Mouse (Mus musculus): ENCODE data around the gene Ndnf. TPM values are rescaled to one million over a fixed set of nuclear protein-coding genes. Genes with fewer than 3 reads are reported as not detected.

Gene Ndnf
- polyA plus RNA-seq (2016; fragmentation: Nextera tagmentation; extraction: Ambion mirVana), result 4.7 and 5.9 TPM in 2 replicates

DNA sequence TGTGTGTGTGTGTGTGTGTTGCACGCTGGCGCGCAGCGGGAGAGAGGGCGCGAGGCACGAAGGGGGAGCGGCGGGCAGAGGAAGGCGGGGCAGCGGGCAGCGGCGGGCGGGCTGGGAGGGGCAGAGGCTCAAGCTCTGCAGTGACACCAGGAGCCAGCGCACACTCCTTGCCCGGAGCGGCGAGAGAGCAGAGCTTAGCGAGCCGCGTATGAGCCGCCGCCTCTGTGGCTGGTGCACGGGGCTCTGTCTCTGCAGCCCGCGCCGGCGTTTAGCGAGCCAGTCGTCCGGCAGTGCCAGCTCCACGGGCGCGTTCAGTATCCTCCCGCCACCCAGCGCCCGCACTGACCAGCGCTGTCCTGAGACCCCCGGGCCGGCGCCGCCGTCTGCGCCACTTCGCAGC is at the start of gene Ndnf:
Ndnf (plus strand) TSS at position 140 of the 400 bp plus-strand sequence.
- peak; percentile 94 for ATAC-seq (ENCODE audit: low FRiP score)
- Histone ChIP-seq H3K9me3 (no peaks in the 10 kb centered on the region), H3K4me3 (replicated peaks) (peak within 1 kb of the TSS; percentile 63), H3K27me3 (peaks cover 6% of the 10 kb centered on the region; the same call in 1 of the 2 replicates), H3K4me2 (peak within 1 kb of the TSS; percentile 91), H3K9ac (peak within 1 kb of the TSS; percentile 68), H3K36me3 (replicated peaks) (no peaks in the 10 kb centered on the region), H3K4me1 (peaks cover 17% of the 10 kb centered on the region), H3K27ac (peak within 1 kb of the TSS; percentile 63; the same call in 1 of the 2 replicates)
- WGBS, result 0% methylated on average over 22 of the region's 45 CpGs

DNA sequence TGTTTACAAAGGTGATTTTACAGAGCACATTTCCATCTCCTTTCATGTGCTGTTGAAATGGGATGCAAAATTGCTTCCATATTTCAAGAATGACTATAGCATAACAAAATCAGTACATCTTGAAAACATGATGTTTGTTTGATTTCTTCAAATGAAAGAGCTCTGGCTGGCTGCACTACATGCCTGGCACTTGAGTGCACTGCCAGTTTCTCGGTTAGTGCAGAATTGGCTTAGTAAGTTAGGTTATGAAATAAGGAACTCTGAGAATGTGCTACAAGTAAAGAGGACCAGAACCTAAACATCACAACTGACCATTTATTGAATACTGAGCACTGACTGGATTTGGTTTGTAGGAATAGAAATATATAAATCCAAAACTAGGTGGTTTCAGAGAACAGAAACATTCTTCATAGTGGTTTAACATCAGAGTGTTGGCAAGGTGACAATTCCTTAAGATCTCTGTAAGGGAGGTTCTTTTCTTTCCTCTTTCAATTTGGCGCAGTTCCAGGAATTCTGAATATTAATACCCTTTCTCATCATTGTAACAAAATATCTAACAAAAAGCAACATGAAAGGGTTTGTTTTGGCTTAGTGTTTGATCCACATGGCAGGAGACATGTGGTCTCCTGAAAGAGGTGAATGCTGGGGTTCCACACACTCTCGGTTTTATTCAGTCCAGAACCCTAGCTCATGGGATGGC is 48.2 kb upstream of the Ndnf start:
- no peak for ATAC-seq (ENCODE audit: low FRiP score)
- no peaks in the 10 kb centered on the region for H3K4me1 ChIP-seq
- no peak overlapping the region for H3K27ac ChIP-seq
- no peak overlapping the region for H3K4me3 ChIP-seq (replicated peaks)
- no peak overlapping the region for H3K9ac ChIP-seq
- H3K27me3 ChIP-seq, result no peaks in the 10 kb centered on the region
- no peak overlapping the region for H3K4me2 ChIP-seq
- H3K36me3 ChIP-seq (replicated peaks), result no peaks in the 10 kb centered on the region
- WGBS, result 82% methylated on average over 3 of the region's 3 CpGs
- no peaks in the 10 kb centered on the region for H3K9me3 ChIP-seq

DNA sequence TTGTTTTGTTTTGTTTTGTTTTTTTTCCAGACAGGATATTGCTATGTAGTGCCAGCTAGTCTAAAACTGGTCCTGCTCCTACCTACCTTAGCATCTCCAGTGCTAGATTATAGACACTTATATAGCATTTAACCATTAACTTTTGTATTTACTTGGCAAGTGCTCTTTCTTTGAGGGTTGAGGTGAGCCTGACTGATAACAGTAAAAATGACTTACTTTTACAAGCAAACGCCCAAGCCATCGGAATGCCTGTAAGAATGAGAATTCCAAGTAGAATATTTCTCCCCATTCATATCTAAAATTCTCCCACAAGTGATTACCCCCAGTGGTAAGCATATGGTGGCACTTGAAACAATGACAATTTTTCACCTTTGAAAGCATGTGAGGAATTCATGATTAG is 40.8 kb upstream of the Ndnf start:
- Histone ChIP-seq H3K27ac (no peak overlapping the region), H3K4me1 (no peaks in the 10 kb centered on the region), H3K36me3 (replicated peaks) (no peaks in the 10 kb centered on the region), H3K9ac (no peak overlapping the region), H3K4me3 (replicated peaks) (no peak overlapping the region), H3K9me3 (no peaks in the 10 kb centered on the region), H3K27me3 (no peaks in the 10 kb centered on the region), H3K4me2 (no peak overlapping the region)
- no peak for ATAC-seq (ENCODE audit: low FRiP score)
- 88% methylated on average over 2 of the region's 2 CpGs for WGBS

DNA sequence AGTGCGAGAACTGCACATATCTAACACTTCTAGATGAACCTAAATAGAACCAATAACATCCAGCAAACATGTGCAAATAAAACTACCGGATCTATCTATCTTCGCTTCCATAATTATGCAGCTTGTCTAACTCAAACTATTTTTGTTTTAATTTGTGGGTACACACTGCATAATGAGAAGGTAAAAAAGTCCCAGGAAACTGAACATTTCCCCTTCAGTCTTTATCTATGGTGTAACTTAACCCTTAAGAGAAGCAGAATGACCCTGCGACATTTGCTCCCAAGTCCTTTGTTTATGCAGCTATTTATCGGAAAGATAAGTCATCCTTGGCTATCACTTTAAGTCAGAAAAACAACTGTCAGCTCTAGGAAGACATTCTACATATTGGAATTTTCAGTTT is 39.2 kb upstream of the Ndnf start:
- H3K9me3 ChIP-seq, result no peaks in the 10 kb centered on the region
- ATAC-seq (ENCODE audit: low FRiP score), result no peak
- H3K4me3 ChIP-seq (replicated peaks), result no peak overlapping the region
- H3K4me2 ChIP-seq, result no peak overlapping the region
- no peak overlapping the region for H3K27ac ChIP-seq
- no peaks in the 10 kb centered on the region for H3K27me3 ChIP-seq
- H3K4me1 ChIP-seq, result no peaks in the 10 kb centered on the region
- H3K36me3 ChIP-seq (replicated peaks), result no peaks in the 10 kb centered on the region
- WGBS, result 90% methylated on average over 5 of the region's 5 CpGs
- H3K9ac ChIP-seq, result no peak overlapping the region

- 0 out of 2 replicates have a peak, but pooled peaks cover 3% of the 10 kb centered on the region for H3K9me3 ChIP-seq
- no peak for ATAC-seq (ENCODE audit: low FRiP score)
- H3K27me3 ChIP-seq, result no peaks in the 10 kb centered on the region
- no peaks in the 10 kb centered on the region; the same call in 1 of the 2 replicates for H3K4me1 ChIP-seq
- H3K27ac ChIP-seq, result no peak overlapping the region
- H3K4me3 ChIP-seq (replicated peaks), result no peak overlapping the region
- H3K36me3 ChIP-seq (replicated peaks), result no peaks in the 10 kb centered on the region
- no peak overlapping the region for H3K4me2 ChIP-seq
- no peak overlapping the region for H3K9ac ChIP-seq
Measured at GRCm38 (mm10) chr6:65642431-65642830, 29.0 kb upstream of the Ndnf start.

- Histone ChIP-seq H3K27me3 (no peaks in the 10 kb centered on the region), H3K9me3 (0 out of 2 replicates have a peak, but pooled peaks cover 3% of the 10 kb centered on the region), H3K4me3 (replicated peaks) (no peak overlapping the region), H3K9ac (no peak overlapping the region), H3K4me1 (no peaks in the 10 kb centered on the region; the same call in 1 of the 2 replicates), H3K4me2 (no peak overlapping the region), H3K27ac (peak overlapping the region; percentile 51), H3K36me3 (replicated peaks) (no peaks in the 10 kb centered on the region)
- WGBS, result 7% methylated on average over 4 of the region's 4 CpGs
- peak; percentile 72; the same call in 1 of the 2 replicates for ATAC-seq (ENCODE audit: low FRiP score)
Measured at GRCm38 (mm10) chr6:65644110-65644509, 27.3 kb upstream of the Ndnf start.

DNA sequence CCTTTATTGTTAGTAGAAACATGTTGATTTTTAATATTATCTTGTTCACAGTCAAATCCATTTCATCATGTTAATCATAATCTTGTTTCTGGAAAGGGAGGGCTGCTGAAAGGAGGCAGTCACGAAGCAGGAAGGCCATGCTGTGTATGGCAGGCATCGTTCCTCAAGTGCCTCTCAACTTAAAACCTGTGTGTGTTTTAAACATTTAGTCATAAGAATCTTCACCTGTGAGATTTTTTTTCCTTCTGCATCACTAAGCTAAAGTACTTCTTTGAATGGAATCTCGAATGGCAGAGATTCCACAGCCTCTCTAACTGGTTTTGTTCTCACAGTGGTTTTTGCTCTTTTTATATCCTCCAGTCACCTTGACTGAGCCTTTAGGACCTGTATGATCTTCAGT is 25.0 kb upstream of the Ndnf start:
- Histone ChIP-seq H3K4me2 (no peak overlapping the region), H3K9ac (no peak overlapping the region), H3K27me3 (no peaks in the 10 kb centered on the region), H3K27ac (no peak overlapping the region), H3K9me3 (no peaks in the 10 kb centered on the region), H3K4me1 (no peaks in the 10 kb centered on the region; the same call in 1 of the 2 replicates), H3K4me3 (replicated peaks) (no peak overlapping the region), H3K36me3 (replicated peaks) (no peaks in the 10 kb centered on the region)
- 70% methylated on average over 3 of the region's 3 CpGs for WGBS
- ATAC-seq (ENCODE audit: low FRiP score), result no peak

DNA sequence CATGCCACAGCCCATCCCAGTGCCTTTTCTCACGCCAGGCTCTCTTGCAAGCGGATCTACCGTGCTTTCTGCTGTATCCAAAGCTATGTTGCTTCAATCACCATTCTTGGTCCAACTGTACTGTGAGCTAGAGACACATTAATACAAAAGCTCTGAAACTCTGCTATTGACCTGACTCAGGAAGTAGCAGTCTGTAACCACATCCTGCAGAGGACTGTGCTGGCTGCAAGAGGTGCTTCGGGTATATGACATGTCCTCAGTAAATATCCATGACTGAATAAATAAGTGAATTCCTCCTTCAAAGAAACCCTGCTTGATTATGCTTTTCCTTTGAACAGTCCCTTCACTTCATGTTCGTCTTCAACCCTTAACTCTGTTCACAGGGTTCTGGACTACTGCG is 23.7 kb upstream of the Ndnf start:
- ATAC-seq (ENCODE audit: low FRiP score), result no peak
- Histone ChIP-seq H3K36me3 (replicated peaks) (no peaks in the 10 kb centered on the region), H3K9ac (no peak overlapping the region), H3K9me3 (no peaks in the 10 kb centered on the region), H3K4me3 (replicated peaks) (no peak overlapping the region), H3K27ac (no peak overlapping the region), H3K4me2 (no peak overlapping the region), H3K4me1 (no peaks in the 10 kb centered on the region; the same call in 1 of the 2 replicates), H3K27me3 (no peaks in the 10 kb centered on the region)
- WGBS, result 89% methylated on average over 6 of the region's 6 CpGs

- H3K4me1 ChIP-seq, result no peaks in the 10 kb centered on the region
- 45% methylated on average over 4 of the region's 4 CpGs for WGBS
- peak; percentile 20; the same call in 1 of the 2 replicates for ATAC-seq (ENCODE audit: low FRiP score)
Measured at GRCm38 (mm10) chr6:65651376-65651775, 20.0 kb upstream of the Ndnf start.

GRCm38 (mm10) chr6:65661272-65661671 is 10.1 kb upstream of the Ndnf start:
- no peak overlapping the region for H3K4me3 ChIP-seq (replicated peaks)
- no peak for ATAC-seq (ENCODE audit: low FRiP score)
- no peak overlapping the region for H3K9ac ChIP-seq
- H3K4me1 ChIP-seq, result peaks cover 2% of the 10 kb centered on the region; the same call in 1 of the 2 replicates
- no peaks in the 10 kb centered on the region for H3K9me3 ChIP-seq
- no peaks in the 10 kb centered on the region for H3K27me3 ChIP-seq
- H3K27ac ChIP-seq, result no peak overlapping the region
- H3K4me2 ChIP-seq, result no peak overlapping the region
- WGBS, result 89% methylated on average over 4 of the region's 4 CpGs
- H3K36me3 ChIP-seq (replicated peaks), result no peaks in the 10 kb centered on the region

More at GRCm38 (mm10) chr6:65651376-65651775, 20.0 kb upstream of the Ndnf start:
- Histone ChIP-seq H3K4me2 (no peak overlapping the region), H3K4me3 (replicated peaks) (no peak overlapping the region), H3K9ac (no peak overlapping the region), H3K27me3 (no peaks in the 10 kb centered on the region), H3K36me3 (replicated peaks) (no peaks in the 10 kb centered on the region), H3K27ac (no peak overlapping the region), H3K9me3 (no peaks in the 10 kb centered on the region)

GRCm38 (mm10) chr6:65662050-65662449 is 9.3 kb upstream of the Ndnf start:
- Histone ChIP-seq H3K27me3 (no peaks in the 10 kb centered on the region), H3K9me3 (no peaks in the 10 kb centered on the region), H3K9ac (no peak overlapping the region), H3K4me2 (no peak overlapping the region), H3K36me3 (replicated peaks) (no peaks in the 10 kb centered on the region), H3K27ac (no peak overlapping the region), H3K4me1 (peaks cover 2% of the 10 kb centered on the region; the same call in 1 of the 2 replicates), H3K4me3 (replicated peaks) (no peak overlapping the region)
- no peak for ATAC-seq (ENCODE audit: low FRiP score)
- WGBS, result 76% methylated on average over 2 of the region's 2 CpGs

- H3K27ac ChIP-seq, result no peak overlapping the region
- no peaks in the 10 kb centered on the region for H3K9me3 ChIP-seq
- no peak overlapping the region for H3K4me2 ChIP-seq
- no peak overlapping the region for H3K4me3 ChIP-seq (replicated peaks)
- ATAC-seq (ENCODE audit: low FRiP score), result no peak
- no peak overlapping the region for H3K9ac ChIP-seq
- H3K36me3 ChIP-seq (replicated peaks), result no peaks in the 10 kb centered on the region
- H3K4me1 ChIP-seq, result peaks cover 2% of the 10 kb centered on the region; the same call in 1 of the 2 replicates
- no peaks in the 10 kb centered on the region for H3K27me3 ChIP-seq
- WGBS, result 78% methylated on average over 6 of the region's 6 CpGs
Measured at GRCm38 (mm10) chr6:65663990-65664389, 7.4 kb upstream of the Ndnf start.

DNA sequence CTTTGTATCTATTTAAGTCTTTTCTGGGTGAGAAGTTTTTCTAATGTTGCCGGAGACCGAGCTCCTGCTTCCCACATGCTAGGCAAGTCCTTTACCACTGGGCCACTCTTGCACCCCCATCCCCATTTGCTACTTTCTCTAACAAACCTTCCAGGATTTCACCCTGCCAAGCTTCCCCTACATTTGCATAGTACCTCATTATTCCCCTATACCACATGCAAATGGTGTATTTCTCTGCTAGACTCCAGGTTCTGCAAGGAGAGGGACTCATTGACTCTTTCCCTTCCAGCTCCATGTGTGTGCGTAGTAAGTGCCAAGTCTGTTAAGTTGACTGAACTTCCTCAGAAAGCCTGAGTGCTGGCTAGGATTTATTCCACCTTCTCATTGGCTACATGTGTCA is 5.1 kb upstream of the Ndnf start:
- Histone ChIP-seq H3K36me3 (replicated peaks) (no peaks in the 10 kb centered on the region), H3K27me3 (peaks cover 6% of the 10 kb centered on the region; the same call in 1 of the 2 replicates), H3K4me2 (no peak overlapping the region), H3K9ac (no peak overlapping the region), H3K27ac (no peak overlapping the region), H3K4me3 (replicated peaks) (no peak overlapping the region), H3K4me1 (peaks cover 6% of the 10 kb centered on the region), H3K9me3 (no peaks in the 10 kb centered on the region)
- WGBS, result 77% methylated on average over 3 of the region's 3 CpGs
- ATAC-seq (ENCODE audit: low FRiP score), result no peak
